Comparison of ENCODE assay signal across 11 mouse cellular contexts in the genomic region with DNA sequence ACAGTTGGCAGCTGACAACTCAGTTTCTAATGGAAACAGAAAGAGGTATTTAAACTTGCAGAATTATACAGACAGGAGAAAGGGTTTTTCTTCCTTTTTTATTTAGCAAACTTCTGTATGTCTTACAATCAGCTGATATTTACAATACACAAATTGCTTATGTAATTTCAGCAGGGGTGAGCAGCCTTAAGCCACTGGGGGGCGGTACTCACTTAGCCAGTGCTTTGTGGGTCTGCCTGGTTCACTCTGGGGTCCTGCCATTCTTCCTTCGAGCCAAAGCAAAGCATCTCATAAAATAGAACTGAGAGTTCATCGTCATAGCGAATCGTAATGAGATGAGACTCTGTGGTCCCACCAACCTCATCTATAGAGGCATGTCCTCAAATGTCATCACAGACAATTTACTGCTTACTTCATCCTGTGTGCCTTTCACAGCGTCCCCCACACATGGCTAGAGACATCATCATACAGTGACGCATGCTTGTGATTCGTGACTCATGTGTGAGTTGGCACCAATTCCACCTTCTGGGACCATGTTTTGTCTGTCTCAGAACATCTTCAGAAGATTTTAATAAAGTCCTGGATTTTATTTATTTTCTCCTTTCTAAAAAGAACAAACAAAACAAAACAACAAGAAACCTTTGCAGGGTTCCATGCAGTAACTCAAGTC. TPM values are rescaled to one million over a fixed set of nuclear protein-coding genes. Genes with fewer than 3 reads are reported as not detected.
DNase-seq lines count a peak whose midpoint lies in the region; ATAC-seq and TF ChIP-seq lines count a peak whose summit lies in the region.
"Had no signal": no experiment of that assay in that cellular context is flagged by ENCODE, and none has a peak within 500 bp of the region (broad histone marks: within the 10 kb centered on the region; RNA-seq: fewer than 3 reads in every experiment).

No protein-coding gene starts in this region.

- H3K4me2 ChIP-seq in midbrain, embryonic 11.5 days, result no peak overlapping the region

- TF ChIP-seq EP300 in heart, adult 2 months (IDR thresholded peaks at IDR 0.05; ENCODE audit: insufficient read depth, low read depth, low read length), result no peak

- no peaks in the 10 kb centered on the region for H3K27me3 ChIP-seq in heart, adult 2 months (ENCODE audit: control insufficient read depth, insufficient read depth, low read length)
- no peaks in the 10 kb centered on the region for H3K27me3 ChIP-seq in midbrain, embryonic 11.5 days (ENCODE audit: control insufficient read depth, insufficient read depth, low read length)
- no peaks in the 10 kb centered on the region for H3K27me3 ChIP-seq in midbrain, embryonic 10.5 days (ENCODE audit: low read depth, poor library complexity, severe bottlenecking)

- H3K36me3 ChIP-seq in heart, adult 2 months (ENCODE audit: control insufficient read depth, insufficient read depth, low read length), result no peaks in the 10 kb centered on the region
- H3K36me3 ChIP-seq in midbrain, embryonic 11.5 days (ENCODE audit: control insufficient read depth, insufficient read depth, low read length), result no peaks in the 10 kb centered on the region
- no peaks in the 10 kb centered on the region for H3K36me3 ChIP-seq in midbrain, embryonic 10.5 days

- WGBS in heart, adult 2 months, result 68% methylated on average over 8 of the region's 8 CpGs
- 77% methylated on average over 8 of the region's 8 CpGs for WGBS in midbrain, embryonic 11.5 days
- 78% methylated on average over 8 of the region's 8 CpGs for WGBS in midbrain, embryonic 10.5 days

- intact Hi-C loops in heart, adult 2 months (cut with DNase I), result no loop called here

- no peak for TF ChIP-seq POLR2A in heart, adult 2 months (IDR thresholded peaks at IDR 0.05; ENCODE audit: insufficient read depth, low read depth, low read length)

- no peak for DNase-seq in heart, adult 2 months
- DNase-seq in heart, adult 9 months (ENCODE audit: low spot score in 2 of 2), result no peak
- peak; percentile 47 for DNase-seq in midbrain, embryonic 11.5 days (ENCODE audit: low spot score, missing footprints)
- DNase-seq in midbrain, embryonic 10.5 days (ENCODE audit: low spot score), result no peak
- DNase-seq in adrenal gland, postnatal 36 days, result peak; percentile 57 to 61
- DNase-seq in right cerebral cortex, postnatal 25 days, result peak; percentile 28
- no peak for DNase-seq in T-cell, adult 2 months (ENCODE audit: low spot score)
- no peak for DNase-seq in cerebellum, adult 11-12 months
- DNase-seq: heart, postnatal 4 days; layer of hippocampus, postnatal 36 days had no signal

- H3K4me3 ChIP-seq in heart, adult 2 months, result no peak overlapping the region
- H3K4me3 ChIP-seq in midbrain, embryonic 11.5 days (ENCODE audit: low read depth, low read length), result no peak overlapping the region
- no peak overlapping the region for H3K4me3 ChIP-seq in midbrain, embryonic 10.5 days

- H3K9ac ChIP-seq in heart, adult 2 months (ENCODE audit: low read depth, low read length), result no peak overlapping the region
- H3K9ac ChIP-seq in midbrain, embryonic 11.5 days (ENCODE audit: low read length), result no peak overlapping the region

- no peaks in the 10 kb centered on the region for H3K79me2 ChIP-seq in heart, adult 2 months (replicated peaks; ENCODE audit: control insufficient read depth, insufficient read depth, low read length)

- no peak for ATAC-seq in midbrain, embryonic 11.5 days (ENCODE audit: low FRiP score)

- peak; percentile 23; the same call in 1 of the 2 replicates for TF ChIP-seq CTCF in heart, adult 2 months (IDR thresholded peaks at IDR 0.05)

- no peaks in the 10 kb centered on the region for H3K9me3 ChIP-seq in midbrain, embryonic 11.5 days (ENCODE audit: control insufficient read depth, low read length)
- no peaks in the 10 kb centered on the region for H3K9me3 ChIP-seq in midbrain, embryonic 10.5 days (replicated peaks)

- no peaks in the 10 kb centered on the region for H3K4me1 ChIP-seq in heart, adult 2 months (ENCODE audit: control insufficient read depth, insufficient read depth, low read length)
- no peaks in the 10 kb centered on the region for H3K4me1 ChIP-seq in midbrain, embryonic 11.5 days (ENCODE audit: control insufficient read depth, insufficient read depth, low read length)
- H3K4me1 ChIP-seq in midbrain, embryonic 10.5 days, result no peaks in the 10 kb centered on the region

- H3K27ac ChIP-seq in heart, adult 2 months, result no peak overlapping the region
- no peak overlapping the region for H3K27ac ChIP-seq in midbrain, embryonic 11.5 days (ENCODE audit: low read depth, low read length)
- H3K27ac ChIP-seq in midbrain, embryonic 10.5 days (replicated peaks), result no peak overlapping the region

RNA-seq across cellular contexts. Expression of a gene that starts 27.0 kb away (rescaled TPM):
- not detected for total RNA-seq in heart, adult 2 months (2021)
- polyA plus RNA-seq in heart, adult 2 months (2012; rRNA removed), result 0.04 TPM in 1 of 2 replicates, not detected in the other
- 2.6 and 3.3 TPM in 2 replicates for polyA plus RNA-seq in midbrain, embryonic 11.5 days (2014; fragmentation: Nextera tagmentation; extraction: Ambion mirVana)
- 0.63 and 1.9 TPM in 2 replicates for polyA plus RNA-seq in midbrain, embryonic 10.5 days (2016; fragmentation: Nextera tagmentation; extraction: Ambion mirVana)
- not detected for total RNA-seq in adrenal gland, postnatal 36 days (2021)
- total RNA-seq: heart, postnatal 4 days had no signal
- polyA plus RNA-seq: testis, adult 2 months had no signal

Comparison
In these comparisons a context has a peak if more than half of its experiments do, and no peak if none do; other contexts are left out.
1. DNase-seq: peak in midbrain, embryonic 11.5 days (single experiment), adrenal gland, postnatal 36 days (2 of 2) and right cerebral cortex, postnatal 25 days (single experiment); none in heart, adult 2 months (0 of 2), heart, adult 9 months (0 of 2), midbrain, embryonic 10.5 days (single experiment), T-cell, adult 2 months (single experiment) and cerebellum, adult 11-12 months (single experiment).